ENCODE assay signal across 9 mouse cellular contexts in genomic region chr15:88651019-88651418, GRCm38 (mm10). TPM values are rescaled to one million over a fixed set of nuclear protein-coding genes. Genes with fewer than 3 reads are reported as not detected.
A peak's percentile ranks its signal among the peaks of the same experiment; 100 is the strongest.
DNase-seq lines count a peak whose midpoint lies in the region; ATAC-seq and TF ChIP-seq lines count a peak whose summit lies in the region.
"Had no signal": no experiment of that assay in that cellular context is flagged by ENCODE, and none has a peak within 500 bp of the region (broad histone marks: within the 10 kb centered on the region; RNA-seq: fewer than 3 reads in every experiment).

No protein-coding gene starts in this region.

- intact Hi-C loops in heart, postnatal 36 days (cut with DNase I): no loop called here

- 22% methylated on average over 13 of the region's 13 CpGs for WGBS in small intestine, adult 2 months

- TF ChIP-seq CTCF in small intestine, adult 2 months (IDR thresholded peaks at IDR 0.05; ENCODE audit: extremely low read depth, insufficient read length, insufficient replicate concordance, low read depth, low read length): peak; percentile 67; the same call in 1 of the 2 replicates

- ATAC-seq in CD4-positive, CD25-positive, alpha-beta regulatory T cell, adult 4 months: no peak

- H3K36me3 ChIP-seq in small intestine, adult 2 months (ENCODE audit: control insufficient read depth, insufficient read depth, low read length): no peaks in the 10 kb centered on the region
- H3K36me3 ChIP-seq: lung, embryonic 15.5 days had no signal

- no peak overlapping the region for H3K27ac ChIP-seq in small intestine, adult 2 months (ENCODE audit: insufficient read depth, low read depth, low read length)
- H3K27ac ChIP-seq: lung, embryonic 15.5 days had no signal

- no peak for TF ChIP-seq POLR2A in small intestine, adult 2 months (IDR thresholded peaks at IDR 0.05; ENCODE audit: low read depth, low read length)

- H3K4me1 ChIP-seq in small intestine, adult 2 months (ENCODE audit: control insufficient read depth, insufficient read depth, insufficient read length, low read length): no peaks in the 10 kb centered on the region
- H3K4me1 ChIP-seq: lung, embryonic 15.5 days had no signal

- H3K27me3 ChIP-seq in small intestine, adult 2 months (ENCODE audit: control insufficient read depth, insufficient read depth, low read length): no peaks in the 10 kb centered on the region
- H3K27me3 ChIP-seq: lung, embryonic 15.5 days had no signal

- H3K4me3 ChIP-seq in small intestine, adult 2 months (ENCODE audit: low read depth, low read length): no peak overlapping the region
- H3K4me3 ChIP-seq: lung, embryonic 15.5 days had no signal

- DNase-seq in CD4-positive, CD25-positive, alpha-beta regulatory T cell, adult 2 months (ENCODE audit: low read depth, low spot score): peak; percentile 55
- peak; percentile 62 to 72 for DNase-seq in adrenal gland, postnatal 36 days
- DNase-seq in embryo, embryonic 9.5 days (ENCODE audit: extremely low spot score): peak; percentile 71
- DNase-seq in heart, postnatal 36 days: peak; percentile 37 to 60
- peak; percentile 76 to 77 for DNase-seq in layer of hippocampus, postnatal 36 days
- DNase-seq in mesoderm, embryonic 11.5 days (ENCODE audit: low read depth, low spot score): peak; percentile 75

RNA-seq across cellular contexts. Expression of gene Zdhhc25, which starts 50.9 kb away (rescaled TPM):
- not detected for polyA plus RNA-seq in CD4-positive, CD25-positive, alpha-beta regulatory T cell, adult 4 months (2017; shearing (Covaris generic))
- not detected for total RNA-seq in adrenal gland, postnatal 36 days (2021)
- total RNA-seq in heart, postnatal 36 days (2021): not detected
- total RNA-seq in layer of hippocampus, postnatal 36 days (2021): not detected
- not detected in 2 replicates for polyA plus RNA-seq in small intestine, adult 2 months (2012; rRNA removed)
- polyA plus RNA-seq: lung, embryonic 15.5 days had no signal
